Mouse (Mus musculus): ENCODE results near the gene Akr1c13.

- no peak for TF ChIP-seq GATA1 (IDR thresholded peaks at IDR 0.05; ENCODE audit: low read length)
- no peak for TF ChIP-seq TAL1 (IDR thresholded peaks at IDR 0.05; ENCODE audit: low read length)
Measured at GRCm38 (mm10) chr13:4228441-4228840, 37.5 kb downstream of the Akr1c13 start, which contains the start of gene Akr1c19.

All from erythroblast, embryonic 14.5 days (primary cell).